Mouse (Mus musculus) bone marrow, adult 2 months (tissue): ENCODE measurements at regions not wholly inside any gene's neighbourhood (a gene's known extent, or its start where the extent isn't known, plus 50 kb on each side); places are given as distances from the start of the nearest gene placed in this dataset.

Source experiments
- CTCF ChIP-seq: fragments of 200-500 bp; IDR thresholded peaks from 2 replicates; pipeline ENCODE4 v1.5.1; 2011; ENCODE audit warnings: low read length, control low read depth; ENCODE audit not compliant: control insufficient read depth, insufficient read depth
- POLR2A ChIP-seq: fragments of 200-500 bp; IDR thresholded peaks from 2 replicates; pipeline ENCODE4 v1.6.1; 2011; ENCODE audit warnings: low read depth, mild to moderate bottlenecking, control low read depth, low read length, borderline replicate concordance; ENCODE audit not compliant: control insufficient read depth

DNA sequence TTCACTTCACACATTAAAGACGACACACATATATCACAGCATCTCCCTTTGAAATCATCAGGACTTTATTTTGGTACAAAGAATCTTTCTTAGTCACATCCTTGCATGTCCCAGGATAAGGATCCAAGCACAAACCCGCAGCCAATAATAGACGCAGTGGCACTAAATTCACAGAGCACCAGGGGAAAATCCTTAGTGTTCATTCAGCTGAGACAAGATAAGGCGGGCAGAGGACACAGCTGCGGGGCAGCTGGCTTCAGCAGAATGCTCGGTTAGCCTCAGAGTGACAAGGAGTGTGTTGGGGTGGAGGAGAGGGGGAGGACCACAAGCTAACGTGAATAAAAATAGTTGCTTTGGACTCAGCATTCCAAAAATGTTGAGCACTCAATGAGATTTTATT, 70.7 kb downstream of the Gm11983 start:
- TF ChIP-seq POLR2A: no peak
- TF ChIP-seq CTCF: no peak
